Mouse (Mus musculus) intestine, embryonic 16.5 days (tissue): ENCODE measurements around the gene Ankub1. TPM values are rescaled to one million over a fixed set of nuclear protein-coding genes. Genes with fewer than 3 reads are reported as not detected.

ENCODE experiments used
- ATAC-seq: fragments of 200-750 bp; cut with Nextera tagmentation; 2 replicates; pipeline ENCODE4 v1.8.0; 2017; ENCODE audit warnings: moderate TSS enrichment, moderate library complexity
- H3K27ac ChIP-seq: fragments of 300-500 bp; sonication (generic); 2 replicates; pipeline ENCODE4 v1.5.1; 2014; ENCODE audit warnings: mild to moderate bottlenecking, low read length
- H3K27me3 ChIP-seq: fragments of 300-500 bp; sonication (generic); replicated peaks from 2 replicates; pipeline ENCODE4 v1.6.1; 2014; ENCODE audit warnings: low read length, control low read depth, mixed read lengths; ENCODE audit not compliant: control insufficient read depth, insufficient read depth
- H3K36me3 ChIP-seq: fragments of 300-500 bp; sonication (generic); 2 replicates; pipeline ENCODE4 v1.6.1; 2014; ENCODE audit warnings: low read length, control low read depth; ENCODE audit not compliant: control insufficient read depth, insufficient read depth
- H3K4me1 ChIP-seq: fragments of 300-500 bp; sonication (generic); 2 replicates; pipeline ENCODE4 v1.6.1; 2014; ENCODE audit warnings: low read length, control low read depth, mixed read lengths; ENCODE audit not compliant: control insufficient read depth, insufficient read depth
- H3K4me2 ChIP-seq: fragments of 300-500 bp; sonication (generic); 2 replicates; pipeline ENCODE4 v1.6.1; 2014; ENCODE audit warnings: low read depth, low read length, control low read depth
- H3K4me3 ChIP-seq: fragments of 300-500 bp; sonication (generic); 2 replicates; pipeline ENCODE4 v1.5.1; 2014; ENCODE audit warnings: mild to moderate bottlenecking, low read length
- H3K9ac ChIP-seq: fragments of 300-500 bp; sonication (generic); 2 replicates; pipeline ENCODE4 v1.6.1; 2014; ENCODE audit warnings: low read depth, low read length
- H3K9me3 ChIP-seq: fragments of 300-500 bp; sonication (generic); 2 replicates; pipeline ENCODE4 v1.6.1; 2016; ENCODE audit warnings: low read length, control low read depth; ENCODE audit not compliant: control insufficient read depth
- WGBS: fragments of 180-500 bp; shearing (Covaris S2); extraction: QIAGEN DNeasy Blood & Tissue Kit; methylation state at CpG from one replicate; pipeline ENCODE4 v1.1.7; 2014; 5-methylcytosine and 5-hydroxymethylcytosine counted together
- polyA plus RNA-seq: library from polyadenylated mRNA; unstranded; fragments of >200 nt; fragmentation: Nextera tagmentation; extraction: Ambion mirVana; gene quantifications from 2 replicates; pipeline ENCODE4 v1.2.1, GENCODE M21; 2015

The Ankub1 gene
- not detected in 2 replicates for polyA plus RNA-seq

GRCm38 (mm10) chr3:57692719-57693118 lies at the start of gene Ankub1:
Ankub1 (minus strand) TSS chr3:57692799.
- H3K9ac ChIP-seq = no peak within 1 kb of the TSS
- H3K27ac ChIP-seq = no peak within 1 kb of the TSS
- no peak for ATAC-seq
- no peaks in the 10 kb centered on the region for H3K27me3 ChIP-seq
- H3K4me1 ChIP-seq = no peaks in the 10 kb centered on the region
- no peaks in the 10 kb centered on the region for H3K9me3 ChIP-seq
- H3K4me3 ChIP-seq = no peak within 1 kb of the TSS
- no peaks in the 10 kb centered on the region for H3K36me3 ChIP-seq
- H3K4me2 ChIP-seq = no peak within 1 kb of the TSS
- 62% methylated on average over 2 of the region's 2 CpGs for WGBS

GRCm38 (mm10) chr3:57739830-57740229 lies 47.2 kb upstream of the Ankub1 start:
- Histone ChIP-seq H3K4me1 (peaks cover 4% of the 10 kb centered on the region; the same call in 1 of the 2 replicates), H3K9ac (no peak overlapping the region), H3K4me3 (no peak overlapping the region), H3K9me3 (no peaks in the 10 kb centered on the region), H3K4me2 (no peak overlapping the region), H3K27me3 (no peaks in the 10 kb centered on the region), H3K27ac (no peak overlapping the region), H3K36me3 (no peaks in the 10 kb centered on the region)
- ATAC-seq = no peak
- 95% methylated on average over 1 of the region's 1 CpGs for WGBS

GRCm38 (mm10) chr3:57736419-57737095 lies 44.0 kb upstream of the Ankub1 start:
- H3K27me3 ChIP-seq = no peaks in the 10 kb centered on the region
- H3K4me2 ChIP-seq = peak overlapping the region; percentile 79
- H3K36me3 ChIP-seq = no peaks in the 10 kb centered on the region
- H3K4me1 ChIP-seq = peaks cover 4% of the 10 kb centered on the region; the same call in 1 of the 2 replicates
- peak overlapping the region; percentile 95 for H3K27ac ChIP-seq
- H3K9ac ChIP-seq = peak overlapping the region; percentile 85
- no peaks in the 10 kb centered on the region for H3K9me3 ChIP-seq
- peak overlapping the region; percentile 86 for H3K4me3 ChIP-seq
- no peak for ATAC-seq
- WGBS = under 1% methylated on average over 13 of the region's 13 CpGs

- Histone ChIP-seq H3K27me3 (no peaks in the 10 kb centered on the region), H3K9me3 (no peaks in the 10 kb centered on the region), H3K4me3 (peak within 1 kb of the TSS; percentile 86), H3K9ac (peak within 1 kb of the TSS; percentile 85), H3K36me3 (no peaks in the 10 kb centered on the region), H3K4me1 (peaks cover 4% of the 10 kb centered on the region; the same call in 1 of the 2 replicates), H3K27ac (peak within 1 kb of the TSS; percentile 95), H3K4me2 (peak within 1 kb of the TSS; percentile 79)
- WGBS = under 1% methylated on average over 59 of the region's 59 CpGs
- peak; percentile 100 for ATAC-seq
Observed at GRCm38 (mm10) chr3:57735511-57736370, 43.1 kb upstream of the Ankub1 start, which contains the start of gene Rnf13. Rnf13 (plus strand) TSS chr3:57736062.

- no peaks in the 10 kb centered on the region for H3K9me3 ChIP-seq
- peaks cover 4% of the 10 kb centered on the region; the same call in 1 of the 2 replicates for H3K4me1 ChIP-seq
- H3K9ac ChIP-seq = no peak overlapping the region
- no peak overlapping the region for H3K4me3 ChIP-seq
- no peak for ATAC-seq
- no peak overlapping the region for H3K27ac ChIP-seq
- no peak overlapping the region for H3K4me2 ChIP-seq
- H3K36me3 ChIP-seq = no peaks in the 10 kb centered on the region
- no peaks in the 10 kb centered on the region for H3K27me3 ChIP-seq
- 66% methylated on average over 5 of the region's 5 CpGs for WGBS
Observed at GRCm38 (mm10) chr3:57732206-57732915, 39.8 kb upstream of the Ankub1 start.

GRCm38 (mm10) chr3:57714151-57714550 lies 21.6 kb upstream of the Ankub1 start:
- 86% methylated on average over 6 of the region's 6 CpGs for WGBS
- no peak overlapping the region for H3K4me3 ChIP-seq
- no peak overlapping the region for H3K27ac ChIP-seq
- H3K9me3 ChIP-seq = no peaks in the 10 kb centered on the region
- H3K36me3 ChIP-seq = no peaks in the 10 kb centered on the region
- H3K4me2 ChIP-seq = no peak overlapping the region
- H3K27me3 ChIP-seq = no peaks in the 10 kb centered on the region
- H3K9ac ChIP-seq = no peak overlapping the region
- no peaks in the 10 kb centered on the region for H3K4me1 ChIP-seq
- ATAC-seq = no peak

- whole genome bisulfite sequencing = 89% methylated on average over 9 of the region's 9 CpGs
Observed at GRCm38 (mm10) chr3:57696779-57697178, 4.2 kb upstream of the Ankub1 start.

GRCm38 (mm10) chr3:57696249-57696648 lies 3.6 kb upstream of the Ankub1 start:
- Histone ChIP-seq H3K27me3 (no peaks in the 10 kb centered on the region), H3K27ac (no peak overlapping the region), H3K4me3 (no peak overlapping the region), H3K4me1 (no peaks in the 10 kb centered on the region), H3K4me2 (no peak overlapping the region), H3K36me3 (no peaks in the 10 kb centered on the region), H3K9me3 (no peaks in the 10 kb centered on the region), H3K9ac (no peak overlapping the region)
- WGBS = 79% methylated on average over 4 of the region's 4 CpGs
- no peak for ATAC-seq

More at GRCm38 (mm10) chr3:57696779-57697178, 4.2 kb upstream of the Ankub1 start:
- Histone ChIP-seq H3K9ac (no peak overlapping the region), H3K4me1 (no peaks in the 10 kb centered on the region), H3K36me3 (no peaks in the 10 kb centered on the region), H3K4me2 (no peak overlapping the region), H3K27me3 (no peaks in the 10 kb centered on the region), H3K27ac (no peak overlapping the region), H3K4me3 (no peak overlapping the region), H3K9me3 (no peaks in the 10 kb centered on the region)
- ATAC-seq = no peak

- no peak overlapping the region for H3K9ac ChIP-seq
- no peak for ATAC-seq
- H3K27ac ChIP-seq = no peak overlapping the region
- WGBS = 81% methylated on average over 4 of the region's 4 CpGs
- no peak overlapping the region for H3K4me2 ChIP-seq
- H3K4me1 ChIP-seq = no peaks in the 10 kb centered on the region
- no peaks in the 10 kb centered on the region for H3K36me3 ChIP-seq
- no peaks in the 10 kb centered on the region for H3K9me3 ChIP-seq
- no peaks in the 10 kb centered on the region for H3K27me3 ChIP-seq
- no peak overlapping the region for H3K4me3 ChIP-seq
Observed at GRCm38 (mm10) chr3:57691772-57692171, 827 bp downstream of the Ankub1 start.
